Mouse (Mus musculus) retina, adult 2 months (tissue): Measurements from ENCODE around the gene Tlk1.
A peak's percentile ranks its signal among the peaks of the same experiment; 100 is the strongest.
"Not testable (repeated sequence)": the region's sequence is repeated elsewhere in the genome, so short reads cannot be mapped to it uniquely, and the experiment has no call there.

Experiments
- DNase-seq: peaks from one replicate; pipeline ENCODE4 v3.0.0-alpha.2; 2012; ENCODE audit warnings: low read depth, low spot score

Tlk1 gene

GRCm38 (mm10) chr2:70833261-70833660 is 7.7 kb upstream of the Tlk1 start:
- no peak for DNase-seq

GRCm38 (mm10) chr2:70831709-70832350 is 6.3 kb upstream of the Tlk1 start:
- no peak for DNase-seq

GRCm38 (mm10) chr2:70830683-70831082 is 5.2 kb upstream of the Tlk1 start:
- no peak for DNase-seq

GRCm38 (mm10) chr2:70829946-70830610 is 4.5 kb upstream of the Tlk1 start:
- DNase-seq: no peak

- no peak for DNase-seq
Observed at GRCm38 (mm10) chr2:70827780-70828179, 2.3 kb upstream of the Tlk1 start.

- no peak for DNase-seq
Observed at GRCm38 (mm10) chr2:70826436-70827230, 1.1 kb upstream of the Tlk1 start.

- peak; percentile 38 for DNase-seq
Observed at GRCm38 (mm10) chr2:70824838-70825370, 624 bp downstream of the Tlk1 start.

GRCm38 (mm10) chr2:70823926-70824800 is 1.4 kb downstream of the Tlk1 start:
- peak; percentile 16 for DNase-seq

- no peak for DNase-seq
Observed at GRCm38 (mm10) chr2:70823434-70823833, 2.1 kb downstream of the Tlk1 start.

GRCm38 (mm10) chr2:70816939-70817338 is 8.6 kb downstream of the Tlk1 start:
- DNase-seq: no peak

GRCm38 (mm10) chr2:70816016-70816415 is 9.5 kb downstream of the Tlk1 start:
- DNase-seq: no peak

- no peak for DNase-seq
Observed at GRCm38 (mm10) chr2:70813608-70814007, 11.9 kb downstream of the Tlk1 start.

GRCm38 (mm10) chr2:70811476-70811875 is 14.1 kb downstream of the Tlk1 start:
- DNase-seq: no peak

- DNase-seq: no peak
Observed at GRCm38 (mm10) chr2:70809921-70810320, 15.6 kb downstream of the Tlk1 start.

- no peak for DNase-seq
Observed at GRCm38 (mm10) chr2:70808681-70809080, 16.8 kb downstream of the Tlk1 start.

GRCm38 (mm10) chr2:70807678-70808077 is 17.9 kb downstream of the Tlk1 start:
- not testable (repeated sequence) for DNase-seq

- DNase-seq: no peak
Observed at GRCm38 (mm10) chr2:70806020-70806419, 19.5 kb downstream of the Tlk1 start.

GRCm38 (mm10) chr2:70803696-70804095 is 21.8 kb downstream of the Tlk1 start:
- not testable (repeated sequence) for DNase-seq

GRCm38 (mm10) chr2:70802658-70803057 is 22.9 kb downstream of the Tlk1 start:
- no peak for DNase-seq

GRCm38 (mm10) chr2:70801543-70801942 is 24.0 kb downstream of the Tlk1 start:
- no peak for DNase-seq

- no peak for DNase-seq
Observed at GRCm38 (mm10) chr2:70800396-70800795, 25.1 kb downstream of the Tlk1 start.
